Mouse (Mus musculus): ENCODE data around the gene Slc23a2. TPM values are rescaled to one million over a fixed set of nuclear protein-coding genes. Genes with fewer than 3 reads are reported as not detected.

Gene Slc23a2
- polyA plus RNA-seq, 1 experiment from 2014 or later = 12.5 TPM

GRCm38 (mm10) chr2:132098365-132098764 lies 46.5 kb downstream of the Slc23a2 start:
- ATAC-seq (ENCODE audit: insufficient number of reproducible peaks, insufficient read depth, low FRiP score, low TSS enrichment, low read depth) = no peak
- no peak overlapping the region for H3K4me3 ChIP-seq (replicated peaks)
- peaks cover 10% of the 10 kb centered on the region for H3K4me1 ChIP-seq (replicated peaks)
- no peak overlapping the region for H3K27ac ChIP-seq
- H3K27me3 ChIP-seq = no peaks in the 10 kb centered on the region
- 96% methylated on average over 4 of the region's 4 CpGs for WGBS
- peaks cover 31% of the 10 kb centered on the region for H3K36me3 ChIP-seq
- H3K9ac ChIP-seq (replicated peaks) = no peak overlapping the region
- H3K9me3 ChIP-seq = no peaks in the 10 kb centered on the region
- no peak overlapping the region for H3K4me2 ChIP-seq

- Histone ChIP-seq H3K4me1 (replicated peaks) (no peaks in the 10 kb centered on the region), H3K9ac (replicated peaks) (no peak overlapping the region), H3K4me2 (no peak overlapping the region), H3K4me3 (replicated peaks) (no peak overlapping the region), H3K9me3 (no peaks in the 10 kb centered on the region), H3K36me3 (peaks cover 38% of the 10 kb centered on the region), H3K27ac (no peak overlapping the region), H3K27me3 (no peaks in the 10 kb centered on the region)
- WGBS = 75% methylated on average over 4 of the region's 4 CpGs
- ATAC-seq (ENCODE audit: insufficient number of reproducible peaks, insufficient read depth, low FRiP score, low TSS enrichment, low read depth) = no peak
Observed at GRCm38 (mm10) chr2:132096582-132096981, 48.3 kb downstream of the Slc23a2 start.

- no peak for ATAC-seq (ENCODE audit: insufficient number of reproducible peaks, insufficient read depth, low FRiP score, low TSS enrichment, low read depth)
- no peak overlapping the region for H3K4me2 ChIP-seq
- 88% methylated on average over 6 of the region's 6 CpGs for WGBS
Observed at GRCm38 (mm10) chr2:132095821-132096220, 49.1 kb downstream of the Slc23a2 start.

GRCm38 (mm10) chr2:132094441-132095230 lies 50.3 kb downstream of the Slc23a2 start:
- Histone ChIP-seq H3K4me2 (no peak overlapping the region), H3K9me3 (no peaks in the 10 kb centered on the region), H3K27ac (no peak overlapping the region), H3K4me3 (replicated peaks) (no peak overlapping the region), H3K9ac (replicated peaks) (no peak overlapping the region), H3K27me3 (no peaks in the 10 kb centered on the region), H3K4me1 (replicated peaks) (peaks cover 6% of the 10 kb centered on the region), H3K36me3 (peaks cover 34% of the 10 kb centered on the region)
- ATAC-seq (ENCODE audit: insufficient number of reproducible peaks, insufficient read depth, low FRiP score, low TSS enrichment, low read depth) = no peak
- WGBS = 87% methylated on average over 11 of the region's 11 CpGs

More at GRCm38 (mm10) chr2:132095821-132096220, 49.1 kb downstream of the Slc23a2 start:
- H3K9me3 ChIP-seq = no peaks in the 10 kb centered on the region
- no peaks in the 10 kb centered on the region for H3K27me3 ChIP-seq
- H3K4me3 ChIP-seq (replicated peaks) = no peak overlapping the region
- H3K36me3 ChIP-seq = peaks cover 38% of the 10 kb centered on the region
- no peak overlapping the region for H3K27ac ChIP-seq
- no peak overlapping the region for H3K9ac ChIP-seq (replicated peaks)
- no peaks in the 10 kb centered on the region for H3K4me1 ChIP-seq (replicated peaks)

GRCm38 (mm10) chr2:132093739-132094138 lies 51.2 kb downstream of the Slc23a2 start:
- Histone ChIP-seq H3K9ac (replicated peaks) (no peak overlapping the region), H3K4me3 (replicated peaks) (no peak overlapping the region), H3K4me1 (replicated peaks) (peaks cover 6% of the 10 kb centered on the region), H3K4me2 (no peak overlapping the region), H3K36me3 (peaks cover 32% of the 10 kb centered on the region; the same call in 1 of the 2 replicates), H3K27me3 (no peaks in the 10 kb centered on the region), H3K27ac (no peak overlapping the region), H3K9me3 (no peaks in the 10 kb centered on the region)
- 84% methylated on average over 2 of the region's 2 CpGs for WGBS
- no peak for ATAC-seq (ENCODE audit: insufficient number of reproducible peaks, insufficient read depth, low FRiP score, low TSS enrichment, low read depth)

DNA sequence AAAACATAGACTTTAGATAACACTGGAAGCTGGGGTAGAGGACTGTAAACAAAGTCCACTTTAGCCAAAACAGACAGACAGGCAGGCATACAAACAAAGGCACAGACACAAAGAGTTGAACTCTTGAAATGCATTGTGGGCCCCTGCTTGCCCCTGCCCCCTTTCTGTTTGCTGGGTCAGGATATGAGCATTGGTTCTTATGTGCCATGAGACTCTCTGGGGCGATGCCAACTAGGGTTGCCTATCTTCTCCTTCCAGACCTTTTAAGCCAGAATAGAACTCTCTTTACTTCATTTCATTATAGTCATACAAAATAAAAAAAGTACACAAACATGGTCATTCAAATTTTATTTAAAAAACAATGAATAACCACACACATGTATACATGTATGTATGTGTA lies 51.6 kb downstream of the Slc23a2 start:
- 93% methylated on average over 1 of the region's 1 CpGs for WGBS
- no peaks in the 10 kb centered on the region for H3K9me3 ChIP-seq
- H3K27ac ChIP-seq = no peak overlapping the region
- H3K4me3 ChIP-seq (replicated peaks) = no peak overlapping the region
- H3K4me1 ChIP-seq (replicated peaks) = peaks cover 6% of the 10 kb centered on the region
- H3K27me3 ChIP-seq = no peaks in the 10 kb centered on the region
- peaks cover 32% of the 10 kb centered on the region; the same call in 1 of the 2 replicates for H3K36me3 ChIP-seq
- H3K9ac ChIP-seq (replicated peaks) = no peak overlapping the region
- H3K4me2 ChIP-seq = no peak overlapping the region
- no peak for ATAC-seq (ENCODE audit: insufficient number of reproducible peaks, insufficient read depth, low FRiP score, low TSS enrichment, low read depth)

- no peak overlapping the region for H3K4me2 ChIP-seq
- H3K4me3 ChIP-seq (replicated peaks) = no peak overlapping the region
- 94% methylated on average over 3 of the region's 3 CpGs for WGBS
- no peaks in the 10 kb centered on the region for H3K9me3 ChIP-seq
- peaks cover 6% of the 10 kb centered on the region for H3K4me1 ChIP-seq (replicated peaks)
- no peak overlapping the region for H3K9ac ChIP-seq (replicated peaks)
- no peak for ATAC-seq (ENCODE audit: insufficient number of reproducible peaks, insufficient read depth, low FRiP score, low TSS enrichment, low read depth)
- no peaks in the 10 kb centered on the region for H3K27me3 ChIP-seq
- no peak overlapping the region for H3K27ac ChIP-seq
- H3K36me3 ChIP-seq = peaks cover 34% of the 10 kb centered on the region; the same call in 1 of the 2 replicates
Observed at GRCm38 (mm10) chr2:132092722-132093121, 52.2 kb downstream of the Slc23a2 start.

GRCm38 (mm10) chr2:132091749-132092148 lies 53.2 kb downstream of the Slc23a2 start:
- 81% methylated on average over 4 of the region's 4 CpGs for WGBS
- ATAC-seq (ENCODE audit: insufficient number of reproducible peaks, insufficient read depth, low FRiP score, low TSS enrichment, low read depth) = no peak
- H3K4me3 ChIP-seq (replicated peaks) = no peak overlapping the region

DNA sequence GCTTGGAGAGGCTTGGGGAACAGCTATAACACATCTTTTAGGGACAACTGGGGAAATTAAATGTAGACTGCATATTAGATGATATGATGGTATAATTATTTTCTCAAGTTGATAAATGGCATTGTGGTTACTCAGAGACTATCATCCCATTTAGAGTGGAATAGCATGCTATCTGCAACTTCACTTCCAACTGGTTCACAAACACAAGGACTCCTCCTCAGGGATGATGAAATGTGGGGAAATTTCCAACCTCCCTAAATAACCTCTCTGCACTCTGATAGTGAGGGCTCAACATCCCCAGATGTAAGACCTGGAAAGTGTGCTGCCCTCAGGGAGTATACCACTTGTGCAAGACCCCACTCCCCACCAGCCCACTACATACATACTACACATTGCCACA lies 60.1 kb downstream of the Slc23a2 start:
- no peaks in the 10 kb centered on the region for H3K27me3 ChIP-seq
- H3K4me2 ChIP-seq = no peak overlapping the region
- peaks cover 23% of the 10 kb centered on the region for H3K36me3 ChIP-seq
- no peak overlapping the region for H3K27ac ChIP-seq
- H3K4me3 ChIP-seq (replicated peaks) = no peak overlapping the region
- no peaks in the 10 kb centered on the region for H3K9me3 ChIP-seq
- H3K4me1 ChIP-seq (replicated peaks) = 0 out of 2 replicates have a peak, but pooled peaks cover 2% of the 10 kb centered on the region
- no peak for ATAC-seq (ENCODE audit: insufficient number of reproducible peaks, insufficient read depth, low FRiP score, low TSS enrichment, low read depth)
- H3K9ac ChIP-seq (replicated peaks) = no peak overlapping the region

More at GRCm38 (mm10) chr2:132091749-132092148, 53.2 kb downstream of the Slc23a2 start:
- no peak overlapping the region for H3K9ac ChIP-seq (replicated peaks)
- H3K4me1 ChIP-seq (replicated peaks) = peaks cover 6% of the 10 kb centered on the region
- no peaks in the 10 kb centered on the region for H3K27me3 ChIP-seq
- no peak overlapping the region for H3K27ac ChIP-seq
- H3K9me3 ChIP-seq = no peaks in the 10 kb centered on the region
- no peak overlapping the region for H3K4me2 ChIP-seq
- H3K36me3 ChIP-seq = peaks cover 38% of the 10 kb centered on the region

DNA sequence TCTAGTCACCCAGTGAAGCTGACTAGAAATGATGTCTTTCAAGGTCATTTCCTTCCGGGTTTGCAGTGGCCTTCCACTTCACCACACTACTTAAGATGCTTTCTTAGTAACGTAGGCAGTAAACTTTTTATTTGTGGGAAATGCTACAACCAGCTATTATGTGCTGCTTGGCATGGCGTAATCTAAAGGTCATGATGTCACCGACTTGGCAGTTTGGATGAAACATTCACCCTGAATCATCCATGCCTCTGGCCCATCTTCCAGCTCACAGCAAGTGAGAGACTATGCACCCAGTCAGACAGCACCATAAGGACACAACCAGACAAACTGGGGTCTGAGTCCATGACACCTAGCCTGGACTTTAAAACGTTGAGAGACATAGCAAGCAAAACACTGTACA lies 60.5 kb downstream of the Slc23a2 start:
- Histone ChIP-seq H3K4me2 (no peak overlapping the region), H3K9ac (replicated peaks) (no peak overlapping the region), H3K4me3 (replicated peaks) (no peak overlapping the region), H3K27ac (no peak overlapping the region), H3K36me3 (peaks cover 23% of the 10 kb centered on the region), H3K27me3 (no peaks in the 10 kb centered on the region), H3K9me3 (no peaks in the 10 kb centered on the region), H3K4me1 (replicated peaks) (peaks cover 5% of the 10 kb centered on the region; the same call in 1 of the 2 replicates)
- no peak for ATAC-seq (ENCODE audit: insufficient number of reproducible peaks, insufficient read depth, low FRiP score, low TSS enrichment, low read depth)
- WGBS = 89% methylated on average over 5 of the region's 5 CpGs

DNA sequence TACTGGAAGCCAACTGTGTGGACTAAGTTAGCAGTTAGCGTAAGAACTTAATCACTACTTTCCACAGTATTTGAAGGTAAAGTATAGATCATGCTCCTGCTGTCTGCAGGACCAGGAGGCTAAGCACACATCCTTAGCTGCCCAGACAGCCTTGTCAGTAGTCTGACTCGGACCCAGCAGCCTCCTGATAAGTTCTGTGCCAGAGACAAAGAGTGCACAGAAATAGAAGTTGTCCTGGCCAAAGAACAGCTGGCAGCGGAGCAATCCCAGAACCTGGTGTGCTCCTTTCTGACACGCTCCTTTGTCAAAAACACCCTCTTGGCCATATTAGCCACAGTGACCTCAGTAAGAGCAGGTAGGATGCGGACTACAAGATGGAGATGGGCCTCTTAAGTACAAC lies 65.8 kb downstream of the Slc23a2 start:
- Histone ChIP-seq H3K27me3 (no peaks in the 10 kb centered on the region), H3K9me3 (no peaks in the 10 kb centered on the region), H3K4me1 (replicated peaks) (peaks cover 17% of the 10 kb centered on the region), H3K36me3 (peaks cover 20% of the 10 kb centered on the region), H3K9ac (replicated peaks) (no peak overlapping the region), H3K27ac (no peak overlapping the region), H3K4me2 (no peak overlapping the region), H3K4me3 (replicated peaks) (no peak overlapping the region)
- ATAC-seq (ENCODE audit: insufficient number of reproducible peaks, insufficient read depth, low FRiP score, low TSS enrichment, low read depth) = no peak
- WGBS = 57% methylated on average over 5 of the region's 5 CpGs

DNA sequence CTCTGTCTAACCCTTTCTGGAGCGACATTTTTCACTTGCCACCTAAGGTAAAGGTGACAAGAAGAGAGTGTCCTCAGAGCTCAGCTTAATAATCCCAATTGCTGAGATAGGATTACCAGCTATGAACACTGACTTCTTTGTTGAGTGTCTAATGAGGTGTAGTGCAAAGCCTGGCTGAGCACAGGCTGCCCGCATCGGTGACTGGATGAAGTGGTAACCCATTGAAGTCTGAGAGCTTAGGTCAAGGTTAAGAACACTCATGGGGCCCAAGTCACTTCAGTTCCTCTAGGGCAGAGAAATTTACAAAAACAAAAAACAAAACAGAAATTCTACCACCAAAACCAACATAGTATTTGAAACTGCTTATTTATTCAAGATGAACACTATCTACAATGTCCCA lies 71.9 kb downstream of the Slc23a2 start:
- Histone ChIP-seq H3K27ac (no peak overlapping the region), H3K9me3 (no peaks in the 10 kb centered on the region), H3K4me2 (no peak overlapping the region), H3K4me3 (replicated peaks) (no peak overlapping the region), H3K36me3 (peaks cover 47% of the 10 kb centered on the region), H3K4me1 (replicated peaks) (peaks cover under 1% of the 10 kb centered on the region), H3K27me3 (no peaks in the 10 kb centered on the region), H3K9ac (replicated peaks) (no peak overlapping the region)
- 85% methylated on average over 3 of the region's 3 CpGs for WGBS
- ATAC-seq (ENCODE audit: insufficient number of reproducible peaks, insufficient read depth, low FRiP score, low TSS enrichment, low read depth) = no peak
